8 mouse cellular contexts compared by ENCODE assay signal in genomic region chr7:73617910-73618757, GRCm38 (mm10).
A peak's percentile ranks its signal among the peaks of the same experiment; 100 is the strongest.
DNase-seq lines count a peak whose midpoint lies in the region; ATAC-seq and TF ChIP-seq lines count a peak whose summit lies in the region.

No protein-coding gene starts in this region.

- under 1% methylated on average over 84 of the region's 86 CpGs for WGBS in heart, embryonic 13.5 days
- WGBS in liver, embryonic 11.5 days, result under 1% methylated on average over 76 of the region's 86 CpGs

- H3K9me3 ChIP-seq in heart, embryonic 13.5 days, result no peaks in the 10 kb centered on the region
- H3K9me3 ChIP-seq in liver, embryonic 11.5 days (ENCODE audit: control insufficient read depth, low read length), result no peaks in the 10 kb centered on the region

- no peaks in the 10 kb centered on the region for H3K36me3 ChIP-seq in heart, embryonic 13.5 days
- no peaks in the 10 kb centered on the region for H3K36me3 ChIP-seq in liver, embryonic 11.5 days (ENCODE audit: control insufficient read depth, insufficient read depth, low read length)
- no peaks in the 10 kb centered on the region for H3K36me3 ChIP-seq in myocyte (ENCODE audit: control insufficient read depth, insufficient read depth)

- H3K4me3 ChIP-seq in brown adipose tissue, adult 24 weeks (ENCODE audit: insufficient read depth, low read depth, low read length), result peak overlapping the region; percentile 75
- H3K4me3 ChIP-seq in heart, embryonic 13.5 days, result peak overlapping the region; percentile 77
- peak overlapping the region; percentile 67 for H3K4me3 ChIP-seq in liver, embryonic 11.5 days (ENCODE audit: low read depth, low read length)
- H3K4me3 ChIP-seq in myocyte, result peak overlapping the region; percentile 46

- peak overlapping the region; percentile 65 for H3ac ChIP-seq in myocyte (ENCODE audit: control insufficient read depth, insufficient read length)

- peak; percentile 83 for ATAC-seq in CD4-positive, CD25-positive, alpha-beta regulatory T cell, adult 4 months
- peak; percentile 88 for ATAC-seq in erythroid progenitor cell, adult 5-6 weeks (replicated peaks; ENCODE audit: low FRiP score, poor library complexity, severe bottlenecking)
- ATAC-seq in heart, embryonic 13.5 days (ENCODE audit: extremely low read depth, insufficient number of reproducible peaks, low FRiP score, low TSS enrichment), result peak; percentile 93
- peak; percentile 93 for ATAC-seq in liver, embryonic 11.5 days (replicated peaks; ENCODE audit: low FRiP score)

- peaks cover 2% of the 10 kb centered on the region; the same call in 1 of the 2 replicates for H3K4me1 ChIP-seq in brown adipose tissue, adult 24 weeks (ENCODE audit: control insufficient read depth, insufficient read depth, insufficient read length, low read length)
- peaks cover 37% of the 10 kb centered on the region for H3K4me1 ChIP-seq in heart, embryonic 13.5 days
- peaks cover 9% of the 10 kb centered on the region for H3K4me1 ChIP-seq in liver, embryonic 11.5 days (replicated peaks; ENCODE audit: control insufficient read depth, insufficient read depth, low read length)

- H3K27ac ChIP-seq in brown adipose tissue, adult 24 weeks (replicated peaks; ENCODE audit: low read depth, low read length), result peak overlapping the region; percentile 100
- peak overlapping the region; percentile 100 for H3K27ac ChIP-seq in heart, embryonic 13.5 days (replicated peaks)
- H3K27ac ChIP-seq in liver, embryonic 11.5 days (ENCODE audit: low read depth, low read length), result peak overlapping the region; percentile 99

- H3K9ac ChIP-seq in heart, embryonic 13.5 days, result peak overlapping the region; percentile 98
- H3K9ac ChIP-seq in liver, embryonic 11.5 days (ENCODE audit: low read depth, low read length), result peak overlapping the region; percentile 97

- peak; percentile 99 for DNase-seq in kidney, postnatal 10 days
- peak; percentile 99 for DNase-seq in liver, embryonic 11.5 days (ENCODE audit: low spot score)
- DNase-seq in spleen, postnatal 4 days (ENCODE audit: low spot score in 2 of 2), result peak; percentile 99 to 100

- TF ChIP-seq POLR2A in myocyte (IDR thresholded peaks at IDR 0.05; ENCODE audit: insufficient read length, low read depth), result peak; percentile 91

- H3K79me2 ChIP-seq in myocyte (ENCODE audit: control insufficient read depth, insufficient read depth), result no peaks in the 10 kb centered on the region

- H3K27me3 ChIP-seq in heart, embryonic 13.5 days (replicated peaks), result no peaks in the 10 kb centered on the region
- H3K27me3 ChIP-seq in liver, embryonic 11.5 days (replicated peaks; ENCODE audit: control insufficient read depth, insufficient read depth, low read length), result no peaks in the 10 kb centered on the region
- H3K27me3 ChIP-seq in myocyte (ENCODE audit: control insufficient read depth, insufficient read depth, insufficient read length), result no peaks in the 10 kb centered on the region

- peak overlapping the region; percentile 83 for H3K4me2 ChIP-seq in heart, embryonic 13.5 days
- H3K4me2 ChIP-seq in liver, embryonic 11.5 days, result peak overlapping the region; percentile 82
- peak overlapping the region; percentile 97 for H3K4me2 ChIP-seq in myocyte (ENCODE audit: low read depth)

TF ChIP-seq in myocyte, 11 proteins besides CTCF, POLR2A, EP300 and RAD21:
- TF ChIP-seq MYOD1 (IDR thresholded peaks at IDR 0.05; ENCODE audit: control insufficient read depth in 1 of 3, insufficient read length in 2 of 3, low read depth in 2 of 3) (peak in 1 of 3 experiments; percentile 71), E2F4 (IDR thresholded peaks at IDR 0.05; ENCODE audit: insufficient read depth) (no peak), TCF3 (IDR thresholded peaks at IDR 0.05; ENCODE audit: insufficient read length, low read depth) (no peak), REST (IDR thresholded peaks at IDR 0.05; ENCODE audit: insufficient read depth, insufficient read length) (no peak), POLR2AphosphoS2 (IDR thresholded peaks at IDR 0.05; ENCODE audit: insufficient read length, low read depth) (peak; percentile 98), SRF (IDR thresholded peaks at IDR 0.05; ENCODE audit: control insufficient read depth, insufficient read length, low read depth) (peak; percentile 68), USF1 (IDR thresholded peaks at IDR 0.05; ENCODE audit: low read depth) (peak; percentile 49), TCF12 (IDR thresholded peaks at IDR 0.05; ENCODE audit: insufficient read depth, poor library complexity, severe bottlenecking) (no peak), CEBPB (IDR thresholded peaks at IDR 0.05; ENCODE audit: insufficient read depth, poor library complexity, severe bottlenecking) (no peak), MAX (IDR thresholded peaks at IDR 0.05; ENCODE audit: low read depth) (no peak), MYOG (IDR thresholded peaks at IDR 0.05; ENCODE audit: control insufficient read depth in 1 of 3, insufficient read depth in 1 of 3, insufficient read length in 2 of 3, low read depth in 2 of 3) (peak in 2 of 3 experiments; percentile 70 to 76)

Comparison
In these comparisons a context has a peak if more than half of its experiments do, and no peak if none do; other contexts are left out.
1. Peak in every context shown above with its lines: DNase-seq, ATAC-seq, H3K4me3 ChIP-seq and H3K27ac ChIP-seq.